Mouse (Mus musculus): Measurements from ENCODE around the gene Traf1. TPM values are rescaled to one million over a fixed set of nuclear protein-coding genes. Genes with fewer than 3 reads are reported as not detected.

Traf1 gene
- polyA plus RNA-seq, 1 experiment from 2014 or later, result 1.3 TPM

GRCm38 (mm10) chr2:34971080-34971888, 9.7 kb upstream of the Traf1 start:
- H3K4me3 ChIP-seq (ENCODE audit: low read depth, low read length), result no peak overlapping the region
- no peak overlapping the region for H3K4me2 ChIP-seq
- no peaks in the 10 kb centered on the region; the same call in 1 of the 2 replicates for H3K27me3 ChIP-seq (ENCODE audit: control insufficient read depth, insufficient read depth, low read length)
- H3K36me3 ChIP-seq (ENCODE audit: control insufficient read depth, insufficient read depth, low read length), result no peaks in the 10 kb centered on the region
- peaks cover 3% of the 10 kb centered on the region; the same call in 1 of the 2 replicates for H3K9me3 ChIP-seq (replicated peaks; ENCODE audit: control insufficient read depth, low read length)
- no peak overlapping the region for H3K9ac ChIP-seq (ENCODE audit: low read depth, low read length)
- ATAC-seq (replicated peaks; ENCODE audit: insufficient number of reproducible peaks, low FRiP score, low TSS enrichment), result no peak
- H3K4me1 ChIP-seq (ENCODE audit: control insufficient read depth, insufficient read depth, low read length), result no peaks in the 10 kb centered on the region
- no peak overlapping the region for H3K27ac ChIP-seq (ENCODE audit: low read depth, low read length)
- 67% methylated on average over 11 of the region's 11 CpGs for WGBS (ENCODE audit: insufficient replicate concordance)

GRCm38 (mm10) chr2:34970092-34970750, 8.6 kb upstream of the Traf1 start:
- no peak; the same call in 1 of the 2 replicates for ATAC-seq (replicated peaks; ENCODE audit: insufficient number of reproducible peaks, low FRiP score, low TSS enrichment)
- Histone ChIP-seq H3K9me3 (replicated peaks; ENCODE audit: control insufficient read depth, low read length) (peaks cover 3% of the 10 kb centered on the region; the same call in 1 of the 2 replicates), H3K4me2 (no peak overlapping the region), H3K4me1 (ENCODE audit: control insufficient read depth, insufficient read depth, low read length) (peaks cover 5% of the 10 kb centered on the region; the same call in 1 of the 2 replicates), H3K27ac (ENCODE audit: low read depth, low read length) (no peak overlapping the region), H3K36me3 (ENCODE audit: control insufficient read depth, insufficient read depth, low read length) (no peaks in the 10 kb centered on the region), H3K9ac (ENCODE audit: low read depth, low read length) (no peak overlapping the region), H3K4me3 (ENCODE audit: low read depth, low read length) (no peak overlapping the region), H3K27me3 (ENCODE audit: control insufficient read depth, insufficient read depth, low read length) (no peaks in the 10 kb centered on the region; the same call in 1 of the 2 replicates)
- 30% methylated on average over 9 of the region's 9 CpGs for WGBS (ENCODE audit: insufficient replicate concordance)

- Histone ChIP-seq H3K4me1 (ENCODE audit: control insufficient read depth, insufficient read depth, low read length) (peaks cover 7% of the 10 kb centered on the region; the same call in 1 of the 2 replicates), H3K4me2 (no peak overlapping the region), H3K4me3 (ENCODE audit: low read depth, low read length) (no peak overlapping the region), H3K27me3 (ENCODE audit: control insufficient read depth, insufficient read depth, low read length) (no peaks in the 10 kb centered on the region; the same call in 1 of the 2 replicates), H3K27ac (ENCODE audit: low read depth, low read length) (no peak overlapping the region), H3K9me3 (replicated peaks; ENCODE audit: control insufficient read depth, low read length) (no peaks in the 10 kb centered on the region), H3K36me3 (ENCODE audit: control insufficient read depth, insufficient read depth, low read length) (no peaks in the 10 kb centered on the region), H3K9ac (ENCODE audit: low read depth, low read length) (no peak overlapping the region)
- ATAC-seq (replicated peaks; ENCODE audit: insufficient number of reproducible peaks, low FRiP score, low TSS enrichment), result no peak
- 73% methylated on average over 7 of the region's 7 CpGs for WGBS (ENCODE audit: insufficient replicate concordance)
Observed at GRCm38 (mm10) chr2:34969166-34969565, 7.6 kb upstream of the Traf1 start.

- H3K27me3 ChIP-seq (ENCODE audit: control insufficient read depth, insufficient read depth, low read length), result no peaks in the 10 kb centered on the region
Observed at GRCm38 (mm10) chr2:34966243-34966934, 4.8 kb upstream of the Traf1 start.

GRCm38 (mm10) chr2:34965806-34966205, 4.2 kb upstream of the Traf1 start:
- Histone ChIP-seq H3K36me3 (ENCODE audit: control insufficient read depth, insufficient read depth, low read length) (no peaks in the 10 kb centered on the region), H3K4me2 (no peak overlapping the region), H3K4me3 (ENCODE audit: low read depth, low read length) (no peak overlapping the region), H3K27ac (ENCODE audit: low read depth, low read length) (no peak overlapping the region), H3K9ac (ENCODE audit: low read depth, low read length) (0 out of 2 replicates have a peak overlapping the region, but pooled peaks have one; percentile 10), H3K9me3 (replicated peaks; ENCODE audit: control insufficient read depth, low read length) (no peaks in the 10 kb centered on the region), H3K27me3 (ENCODE audit: control insufficient read depth, insufficient read depth, low read length) (no peaks in the 10 kb centered on the region), H3K4me1 (ENCODE audit: control insufficient read depth, insufficient read depth, low read length) (peaks cover 7% of the 10 kb centered on the region; the same call in 1 of the 2 replicates)
- 66% methylated on average over 8 of the region's 8 CpGs for WGBS (ENCODE audit: insufficient replicate concordance)
- no peak for ATAC-seq (replicated peaks; ENCODE audit: insufficient number of reproducible peaks, low FRiP score, low TSS enrichment)

More at GRCm38 (mm10) chr2:34966243-34966934, 4.8 kb upstream of the Traf1 start:
- ATAC-seq (replicated peaks; ENCODE audit: insufficient number of reproducible peaks, low FRiP score, low TSS enrichment), result no peak
- Histone ChIP-seq H3K4me3 (ENCODE audit: low read depth, low read length) (no peak overlapping the region), H3K4me1 (ENCODE audit: control insufficient read depth, insufficient read depth, low read length) (peaks cover 7% of the 10 kb centered on the region; the same call in 1 of the 2 replicates), H3K4me2 (no peak overlapping the region), H3K27ac (ENCODE audit: low read depth, low read length) (no peak overlapping the region), H3K9ac (ENCODE audit: low read depth, low read length) (no peak overlapping the region), H3K36me3 (ENCODE audit: control insufficient read depth, insufficient read depth, low read length) (no peaks in the 10 kb centered on the region), H3K9me3 (replicated peaks; ENCODE audit: control insufficient read depth, low read length) (no peaks in the 10 kb centered on the region)
- WGBS (ENCODE audit: insufficient replicate concordance), result 77% methylated on average over 8 of the region's 8 CpGs

GRCm38 (mm10) chr2:34965293-34965692, 3.7 kb upstream of the Traf1 start:
- 33% methylated on average over 9 of the region's 9 CpGs for WGBS (ENCODE audit: insufficient replicate concordance)
- Histone ChIP-seq H3K4me2 (peak overlapping the region; percentile 27), H3K27ac (ENCODE audit: low read depth, low read length) (no peak overlapping the region)

GRCm38 (mm10) chr2:34964651-34965050, 3.1 kb upstream of the Traf1 start:
- 80% methylated on average over 9 of the region's 9 CpGs for WGBS (ENCODE audit: insufficient replicate concordance)
- H3K4me2 ChIP-seq, result no peak overlapping the region
- no peaks in the 10 kb centered on the region for H3K36me3 ChIP-seq (ENCODE audit: control insufficient read depth, insufficient read depth, low read length)
- no peak overlapping the region for H3K27ac ChIP-seq (ENCODE audit: low read depth, low read length)
- no peaks in the 10 kb centered on the region for H3K27me3 ChIP-seq (ENCODE audit: control insufficient read depth, insufficient read depth, low read length)
- no peak overlapping the region for H3K9ac ChIP-seq (ENCODE audit: low read depth, low read length)
- no peak for ATAC-seq (replicated peaks; ENCODE audit: insufficient number of reproducible peaks, low FRiP score, low TSS enrichment)
- no peaks in the 10 kb centered on the region for H3K9me3 ChIP-seq (replicated peaks; ENCODE audit: control insufficient read depth, low read length)
- no peak overlapping the region for H3K4me3 ChIP-seq (ENCODE audit: low read depth, low read length)
- H3K4me1 ChIP-seq (ENCODE audit: control insufficient read depth, insufficient read depth, low read length), result peaks cover 7% of the 10 kb centered on the region; the same call in 1 of the 2 replicates

More at GRCm38 (mm10) chr2:34965293-34965692, 3.7 kb upstream of the Traf1 start:
- Histone ChIP-seq H3K9ac (ENCODE audit: low read depth, low read length) (no peak overlapping the region), H3K4me3 (ENCODE audit: low read depth, low read length) (no peak overlapping the region), H3K27me3 (ENCODE audit: control insufficient read depth, insufficient read depth, low read length) (no peaks in the 10 kb centered on the region), H3K4me1 (ENCODE audit: control insufficient read depth, insufficient read depth, low read length) (peaks cover 7% of the 10 kb centered on the region; the same call in 1 of the 2 replicates), H3K9me3 (replicated peaks; ENCODE audit: control insufficient read depth, low read length) (no peaks in the 10 kb centered on the region), H3K36me3 (ENCODE audit: control insufficient read depth, insufficient read depth, low read length) (no peaks in the 10 kb centered on the region)
- no peak for ATAC-seq (replicated peaks; ENCODE audit: insufficient number of reproducible peaks, low FRiP score, low TSS enrichment)

GRCm38 (mm10) chr2:34964230-34964629, 2.7 kb upstream of the Traf1 start:
- Histone ChIP-seq H3K36me3 (ENCODE audit: control insufficient read depth, insufficient read depth, low read length) (no peaks in the 10 kb centered on the region), H3K4me3 (ENCODE audit: low read depth, low read length) (no peak overlapping the region), H3K4me2 (no peak overlapping the region), H3K27ac (ENCODE audit: low read depth, low read length) (no peak overlapping the region), H3K9me3 (replicated peaks; ENCODE audit: control insufficient read depth, low read length) (no peaks in the 10 kb centered on the region), H3K9ac (ENCODE audit: low read depth, low read length) (no peak overlapping the region), H3K27me3 (ENCODE audit: control insufficient read depth, insufficient read depth, low read length) (no peaks in the 10 kb centered on the region), H3K4me1 (ENCODE audit: control insufficient read depth, insufficient read depth, low read length) (peaks cover 7% of the 10 kb centered on the region; the same call in 1 of the 2 replicates)
- ATAC-seq (replicated peaks; ENCODE audit: insufficient number of reproducible peaks, low FRiP score, low TSS enrichment), result no peak
- 91% methylated on average over 6 of the region's 6 CpGs for WGBS (ENCODE audit: insufficient replicate concordance)
